Mouse (Mus musculus) embryonic facial prominence, embryonic 14.5 days (tissue): ENCODE results near the gene Hormad1. TPM values are rescaled to one million over a fixed set of nuclear protein-coding genes. Genes with fewer than 3 reads are reported as not detected.
"Not testable (repeated sequence)": the region's sequence is repeated elsewhere in the genome, so short reads cannot be mapped to it uniquely, and the experiment has no call there.

Source experiments
- ATAC-seq: fragments of 200-750 bp; cut with Nextera tagmentation; 2 replicates; pipeline ENCODE4 v1.8.0; 2017; ENCODE audit warnings: low read depth, moderate number of reproducible peaks, moderate TSS enrichment
- DNase-seq: peaks from one replicate; pipeline ENCODE4 v3.0.0-alpha.2; 2015; ENCODE audit warnings: low spot score
- H3K27ac ChIP-seq: fragments of 300-500 bp; sonication (generic); replicated peaks from 2 replicates; pipeline ENCODE4 v1.5.1; 2014; ENCODE audit warnings: low read depth, mild to moderate bottlenecking, low read length, moderate library complexity
- H3K27me3 ChIP-seq: fragments of 300-500 bp; sonication (generic); replicated peaks from 2 replicates; pipeline ENCODE4 v1.6.1; 2014; ENCODE audit warnings: low read length; ENCODE audit not compliant: control insufficient read depth, insufficient read depth
- H3K36me3 ChIP-seq: fragments of 300-500 bp; sonication (generic); 2 replicates; pipeline ENCODE4 v1.6.1; 2014; ENCODE audit warnings: low read length, mixed read lengths; ENCODE audit not compliant: control insufficient read depth, insufficient read depth
- H3K4me1 ChIP-seq: fragments of 300-500 bp; sonication (generic); 2 replicates; pipeline ENCODE4 v1.6.1; 2014; ENCODE audit warnings: antibody characterized with exemption, low read length; ENCODE audit not compliant: control insufficient read depth, insufficient read depth
- H3K4me2 ChIP-seq: fragments of 300-500 bp; sonication (generic); 2 replicates; pipeline ENCODE4 v1.6.1; 2014; ENCODE audit warnings: low read depth, mild to moderate bottlenecking, low read length, moderate library complexity, mixed read lengths
- H3K4me3 ChIP-seq: fragments of 300-500 bp; sonication (generic); 2 replicates; pipeline ENCODE4 v1.5.1; 2014; ENCODE audit warnings: low read depth, mild to moderate bottlenecking, low read length
- H3K9ac ChIP-seq: fragments of 300-500 bp; sonication (generic); 2 replicates; pipeline ENCODE4 v1.6.1; 2014; ENCODE audit warnings: low read depth, mild to moderate bottlenecking, low read length, moderate library complexity, mixed read lengths
- H3K9me3 ChIP-seq: fragments of 300-500 bp; sonication (generic); 2 replicates; pipeline ENCODE4 v1.6.1; 2016; ENCODE audit warnings: low read length; ENCODE audit not compliant: control insufficient read depth
- WGBS: fragments of 180-500 bp; shearing (Covaris S2); extraction: QIAGEN DNeasy Blood & Tissue Kit; methylation state at CpG from one replicate; pipeline ENCODE4 v1.1.7; 2014; 5-methylcytosine and 5-hydroxymethylcytosine counted together
- polyA plus RNA-seq: library from polyadenylated mRNA; unstranded; fragments of >200 nt; fragmentation: Nextera tagmentation; extraction: Ambion mirVana; gene quantifications from 2 replicates; pipeline ENCODE4 v1.2.1, GENCODE M21; 2014

The Hormad1 gene
- polyA plus RNA-seq, 1 experiment from 2014 or later = not detected

DNA sequence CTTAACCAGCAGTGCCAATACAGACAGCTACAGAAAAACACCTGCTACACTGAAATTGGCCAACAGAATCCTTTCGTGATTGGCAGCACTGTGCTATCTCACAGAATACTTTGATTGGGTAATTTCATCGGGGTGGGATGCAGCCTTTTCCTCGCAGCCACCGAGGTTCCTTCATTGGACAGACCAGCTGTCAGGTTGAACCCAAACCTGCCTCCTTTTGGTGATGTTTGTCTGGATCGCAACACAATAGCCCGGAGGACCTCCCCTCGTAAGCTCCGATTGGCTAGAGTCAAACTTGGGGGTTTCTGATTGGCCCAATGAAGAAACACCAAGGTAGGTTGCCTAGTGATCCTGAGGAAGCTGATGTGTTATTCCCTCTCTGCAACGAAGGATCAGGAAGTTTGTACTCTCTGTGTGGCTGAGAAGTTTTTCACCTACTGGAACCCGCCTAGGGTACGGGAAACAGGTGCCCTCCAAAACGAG is 29.2 kb downstream of the Hormad1 start, which contains the start of gene Golph3l:
Golph3l (plus strand) TSS at position 331 of the 483 bp plus-strand sequence.
- peak; percentile 100 for ATAC-seq
- H3K9me3 ChIP-seq = no peaks in the 10 kb centered on the region
- DNase-seq = peak; percentile 99
- peak within 1 kb of the TSS; percentile 42 for H3K27ac ChIP-seq
- H3K9ac ChIP-seq = peak within 1 kb of the TSS; percentile 69
- H3K4me1 ChIP-seq = peaks cover 8% of the 10 kb centered on the region
- no peaks in the 10 kb centered on the region for H3K27me3 ChIP-seq
- H3K4me2 ChIP-seq = peak within 1 kb of the TSS; percentile 75
- H3K36me3 ChIP-seq = peaks cover 27% of the 10 kb centered on the region
- under 1% methylated on average over 12 of the region's 12 CpGs for WGBS
- peak within 1 kb of the TSS; percentile 66 for H3K4me3 ChIP-seq

DNA sequence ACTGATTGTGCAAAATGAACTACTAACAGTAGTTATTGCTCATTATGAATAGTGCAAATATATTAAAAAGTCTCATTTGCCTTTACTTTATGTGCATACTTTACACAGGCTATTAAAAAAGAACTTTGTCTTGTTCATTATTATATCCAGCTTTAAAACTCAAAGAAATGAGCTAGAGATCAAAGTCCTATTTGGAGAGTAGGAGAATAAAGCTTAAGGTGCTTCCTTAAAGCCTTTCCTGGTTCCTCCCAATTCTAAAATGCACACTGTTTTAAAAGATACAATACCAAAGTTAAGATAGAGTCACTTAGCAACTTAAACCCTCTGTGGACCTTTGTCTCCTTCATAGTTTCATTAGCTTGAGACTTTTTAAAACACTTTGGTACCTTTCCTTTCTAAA is 39.3 kb downstream of the Hormad1 start:
- Histone ChIP-seq H3K27me3 (no peaks in the 10 kb centered on the region), H3K9me3 (no peaks in the 10 kb centered on the region), H3K36me3 (peaks cover 31% of the 10 kb centered on the region), H3K9ac (no peak overlapping the region), H3K4me3 (no peak overlapping the region), H3K27ac (no peak overlapping the region), H3K4me1 (no peaks in the 10 kb centered on the region), H3K4me2 (no peak overlapping the region)
- ATAC-seq (no peak), DNase-seq (no peak)

DNA sequence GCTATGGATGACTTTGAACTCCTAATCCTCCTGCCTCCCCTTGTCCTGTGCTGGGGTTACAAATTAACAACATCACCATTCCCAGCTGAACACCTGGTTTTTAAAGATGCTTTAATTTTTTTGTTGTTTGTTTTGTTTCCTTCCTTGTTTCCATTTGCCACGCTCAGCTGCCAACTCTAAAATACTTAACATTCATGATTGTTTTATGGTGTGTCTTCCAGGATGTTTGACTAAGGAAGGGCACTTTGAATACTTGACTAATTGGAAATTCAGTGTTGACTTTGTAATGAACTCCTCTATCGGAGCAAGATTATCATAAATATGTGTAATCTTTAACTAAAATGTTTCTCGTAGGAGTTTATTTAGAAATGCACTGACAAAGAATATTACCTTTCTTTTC is 41.8 kb downstream of the Hormad1 start:
- Histone ChIP-seq H3K9ac (no peak overlapping the region), H3K4me3 (no peak overlapping the region), H3K36me3 (peaks cover 12% of the 10 kb centered on the region), H3K9me3 (no peaks in the 10 kb centered on the region), H3K27ac (no peak overlapping the region), H3K4me2 (no peak overlapping the region), H3K27me3 (no peaks in the 10 kb centered on the region), H3K4me1 (no peaks in the 10 kb centered on the region)
- DNase-seq (no peak), ATAC-seq (no peak)
- WGBS = 86% methylated on average over 3 of the region's 3 CpGs

DNA sequence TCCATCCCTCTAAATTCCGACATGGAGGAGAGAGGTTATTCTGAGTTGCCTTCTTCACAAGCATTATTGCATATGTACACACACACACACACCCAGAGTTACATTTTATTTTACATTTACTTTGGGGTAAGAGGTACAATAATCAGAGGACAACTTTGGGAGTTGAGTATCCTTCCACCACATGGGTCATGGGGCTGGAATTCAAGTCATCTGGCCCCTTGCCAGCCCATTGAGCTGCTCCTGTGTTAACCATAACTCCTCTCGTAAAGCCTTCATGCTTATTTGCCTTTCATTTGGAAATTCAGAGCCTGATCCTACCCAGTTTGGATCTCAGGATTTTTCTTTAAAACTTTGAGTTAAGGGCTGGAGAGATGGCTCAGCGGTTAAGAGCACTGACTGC is 46.6 kb downstream of the Hormad1 start:
- ATAC-seq (no peak), DNase-seq (no peak)
- WGBS = 80% methylated on average over 3 of the region's 3 CpGs
- no peak overlapping the region for H3K27ac ChIP-seq
- no peaks in the 10 kb centered on the region for H3K4me1 ChIP-seq
- no peak overlapping the region for H3K9ac ChIP-seq
- H3K4me2 ChIP-seq = no peak overlapping the region
- H3K27me3 ChIP-seq = no peaks in the 10 kb centered on the region
- no peaks in the 10 kb centered on the region for H3K9me3 ChIP-seq
- H3K4me3 ChIP-seq = no peak overlapping the region
- peaks cover 41% of the 10 kb centered on the region for H3K36me3 ChIP-seq

DNA sequence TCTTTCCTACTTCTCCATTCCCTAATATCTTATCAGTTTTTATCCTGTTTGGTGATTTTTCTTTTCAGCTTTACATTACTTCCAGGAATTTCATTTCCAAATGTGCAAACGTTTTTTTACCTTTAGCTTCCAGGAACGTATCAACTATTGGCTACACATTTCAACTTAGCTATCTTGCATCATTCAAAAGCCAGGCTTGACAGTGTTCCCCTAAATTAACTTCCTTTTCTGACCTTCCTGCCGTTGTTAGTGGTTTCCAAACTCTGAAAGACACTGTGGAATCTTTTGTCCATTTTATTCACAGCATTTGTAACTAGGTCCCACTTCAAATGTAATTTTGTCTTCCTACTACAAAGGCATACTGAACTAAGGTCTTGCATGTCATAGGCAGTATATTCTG is 49.7 kb downstream of the Hormad1 start:
- 64% methylated on average over 3 of the region's 3 CpGs for WGBS
- ATAC-seq = no peak
- Histone ChIP-seq H3K4me2 (no peak overlapping the region), H3K27me3 (no peaks in the 10 kb centered on the region), H3K4me1 (no peaks in the 10 kb centered on the region), H3K27ac (no peak overlapping the region), H3K36me3 (peaks cover 46% of the 10 kb centered on the region), H3K9ac (no peak overlapping the region), H3K9me3 (no peaks in the 10 kb centered on the region), H3K4me3 (no peak overlapping the region)
- no peak for DNase-seq

DNA sequence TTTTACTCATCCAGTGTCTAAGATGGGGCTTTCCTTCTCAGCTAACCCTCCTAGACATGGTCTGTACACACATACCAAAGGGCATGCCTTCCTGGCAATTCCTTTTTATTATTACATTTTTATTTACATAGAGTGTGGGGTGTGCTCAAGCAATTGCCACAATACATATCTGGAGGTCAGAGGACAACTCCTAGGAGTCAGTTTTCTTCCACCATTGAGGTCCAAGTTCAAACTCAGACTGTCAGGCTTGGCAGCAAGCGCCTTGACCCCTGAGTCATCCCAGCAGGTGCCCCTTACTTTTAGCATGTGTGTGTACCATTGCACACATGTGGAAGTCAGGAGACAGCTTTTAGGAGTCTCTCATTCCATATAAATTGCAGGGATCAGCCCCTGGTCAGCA is 54.5 kb downstream of the Hormad1 start:
- WGBS = 89% methylated on average over 1 of the region's 1 CpGs
- no peak overlapping the region for H3K4me3 ChIP-seq
- H3K4me1 ChIP-seq = no peaks in the 10 kb centered on the region
- H3K36me3 ChIP-seq = peaks cover 52% of the 10 kb centered on the region
- H3K9ac ChIP-seq = no peak overlapping the region
- ATAC-seq (no peak), DNase-seq (no peak)
- H3K4me2 ChIP-seq = no peak overlapping the region
- H3K27ac ChIP-seq = no peak overlapping the region
- H3K9me3 ChIP-seq = no peaks in the 10 kb centered on the region
- no peaks in the 10 kb centered on the region for H3K27me3 ChIP-seq

DNA sequence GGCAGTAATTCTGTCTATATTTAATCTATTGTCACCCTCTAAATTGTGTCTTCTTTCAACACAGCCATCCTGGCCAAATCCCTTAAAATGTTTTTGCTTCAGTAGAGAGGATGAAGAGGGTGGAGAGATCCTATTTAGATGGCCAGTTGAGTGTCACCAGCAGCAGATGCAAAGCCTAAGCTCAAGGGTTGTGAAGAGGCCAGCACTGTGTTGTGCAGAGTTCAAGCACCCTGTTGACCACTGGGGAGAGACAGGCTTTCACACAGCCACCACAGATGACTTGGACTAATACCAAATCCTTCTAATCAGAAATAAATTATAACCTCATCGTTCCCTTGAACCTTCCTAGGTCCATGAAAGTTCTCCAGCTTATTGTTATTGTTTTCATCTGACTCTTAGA is 59.0 kb downstream of the Hormad1 start:
- 55% methylated on average over 1 of the region's 1 CpGs for WGBS
- Histone ChIP-seq H3K9me3 (no peaks in the 10 kb centered on the region), H3K27ac (no peak overlapping the region), H3K4me3 (no peak overlapping the region), H3K4me2 (no peak overlapping the region), H3K9ac (no peak overlapping the region), H3K36me3 (peaks cover 52% of the 10 kb centered on the region), H3K4me1 (no peaks in the 10 kb centered on the region), H3K27me3 (no peaks in the 10 kb centered on the region)
- DNase-seq (no peak), ATAC-seq (no peak)

DNA sequence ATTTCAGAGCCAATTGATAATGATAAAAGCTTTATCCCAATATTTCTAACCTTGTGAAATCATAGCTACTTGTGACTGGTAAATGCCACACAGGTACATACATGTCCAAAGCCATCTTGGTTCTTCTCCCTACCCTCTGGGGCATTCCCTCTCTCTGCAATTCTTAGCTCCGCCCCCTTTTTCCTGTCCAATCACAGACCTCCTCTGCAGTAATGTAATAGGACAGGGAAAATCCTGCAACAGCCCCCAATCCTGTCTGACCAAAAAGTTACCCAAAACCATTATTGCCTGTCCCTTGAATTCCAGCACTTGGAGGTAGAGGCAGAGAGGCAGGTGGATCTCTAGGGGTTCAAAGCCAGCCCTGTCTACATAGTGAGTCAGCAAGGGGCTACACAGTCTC is 61.8 kb downstream of the Hormad1 start:
- H3K27ac ChIP-seq = no peak overlapping the region
- H3K4me3 ChIP-seq = no peak overlapping the region
- H3K9me3 ChIP-seq = no peaks in the 10 kb centered on the region
- ATAC-seq (no peak), DNase-seq (no peak)
- H3K4me2 ChIP-seq = no peak overlapping the region
- H3K4me1 ChIP-seq = peaks cover 4% of the 10 kb centered on the region
- no peak overlapping the region for H3K9ac ChIP-seq
- H3K27me3 ChIP-seq = no peaks in the 10 kb centered on the region
- H3K36me3 ChIP-seq = peaks cover 40% of the 10 kb centered on the region
- 73% methylated on average over 1 of the region's 1 CpGs for WGBS

DNA sequence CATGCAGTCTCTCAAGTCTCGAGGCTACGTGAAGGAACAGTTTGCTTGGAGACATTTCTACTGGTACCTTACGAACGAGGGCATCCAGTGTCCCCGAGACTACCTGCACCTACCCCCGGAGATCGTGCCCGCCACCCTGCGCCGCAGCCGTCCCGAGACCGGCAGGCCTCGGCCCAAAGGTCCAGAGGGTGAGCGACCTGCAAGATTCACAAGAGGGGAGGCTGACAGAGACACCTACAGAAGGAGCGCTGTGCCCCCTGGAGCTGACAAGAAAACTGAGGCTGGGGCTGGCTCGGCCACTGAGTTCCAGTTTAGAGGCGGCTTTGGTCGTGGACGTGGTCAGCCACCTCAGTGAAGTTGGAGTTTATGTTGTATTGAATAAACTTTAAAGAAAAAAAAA is 62.9 kb downstream of the Hormad1 start:
- not testable (repeated sequence) for H3K4me3 ChIP-seq
- 93% methylated on average over 20 of the region's 20 CpGs for WGBS

More for the DNA sequence above, 62.9 kb downstream of the Hormad1 start:
- not testable (repeated sequence) for H3K27ac ChIP-seq, H3K4me2 ChIP-seq, H3K9ac ChIP-seq, H3K27me3 ChIP-seq, H3K4me1 ChIP-seq, H3K9me3 ChIP-seq, DNase-seq, ATAC-seq
- H3K36me3 ChIP-seq = peaks cover 38% of the 10 kb centered on the region
